Mouse (Mus musculus): ENCODE measurements at regions not wholly inside any gene's neighbourhood (a gene's known extent, or its start where the extent isn't known, plus 50 kb on each side); places are given as distances from the start of the nearest gene placed in this dataset.
A peak's percentile ranks its signal among the peaks of the same experiment; 100 is the strongest.

GRCm38 (mm10) chr3:134130412-134130811 lies 105.9 kb upstream of the Cxxc4 start:
- no peak overlapping the region for H3K4me3 ChIP-seq (ENCODE audit: insufficient read depth, low read depth, low read length)

GRCm38 (mm10) chr3:134145251-134145650 lies 91.0 kb upstream of the Cxxc4 start:
- H3K4me3 ChIP-seq (ENCODE audit: insufficient read depth, low read depth, low read length): peak overlapping the region; percentile 21; the same call in 1 of the 2 replicates
- no peak overlapping the region for H3K27ac ChIP-seq (replicated peaks; ENCODE audit: low read depth, low read length)
- H3K4me1 ChIP-seq (ENCODE audit: control insufficient read depth, insufficient read depth, insufficient read length, low read length): no peaks in the 10 kb centered on the region

More at GRCm38 (mm10) chr3:134130412-134130811, 105.9 kb upstream of the Cxxc4 start:
- Histone ChIP-seq H3K4me1 (ENCODE audit: control insufficient read depth, insufficient read depth, insufficient read length, low read length) (no peaks in the 10 kb centered on the region), H3K27ac (replicated peaks; ENCODE audit: low read depth, low read length) (no peak overlapping the region)

- Histone ChIP-seq H3K4me1 (ENCODE audit: control insufficient read depth, insufficient read depth, insufficient read length, low read length) (no peaks in the 10 kb centered on the region), H3K4me3 (ENCODE audit: insufficient read depth, low read depth, low read length) (no peak overlapping the region), H3K27ac (replicated peaks; ENCODE audit: low read depth, low read length) (no peak overlapping the region)
Observed at GRCm38 (mm10) chr3:134145935-134146334, 90.3 kb upstream of the Cxxc4 start.

- no peak overlapping the region for H3K27ac ChIP-seq (replicated peaks; ENCODE audit: low read depth, low read length)
- no peaks in the 10 kb centered on the region for H3K4me1 ChIP-seq (ENCODE audit: control insufficient read depth, insufficient read depth, insufficient read length, low read length)
- H3K4me3 ChIP-seq (ENCODE audit: insufficient read depth, low read depth, low read length): no peak overlapping the region
Observed at GRCm38 (mm10) chr3:134146373-134147224, 89.7 kb upstream of the Cxxc4 start.

- Histone ChIP-seq H3K4me3 (ENCODE audit: insufficient read depth, low read depth, low read length) (no peak overlapping the region), H3K27ac (replicated peaks; ENCODE audit: low read depth, low read length) (no peak overlapping the region), H3K4me1 (ENCODE audit: control insufficient read depth, insufficient read depth, insufficient read length, low read length) (no peaks in the 10 kb centered on the region)
Observed at GRCm38 (mm10) chr3:134162288-134162687, 74.0 kb upstream of the Cxxc4 start.

- Histone ChIP-seq H3K27ac (replicated peaks; ENCODE audit: low read depth, low read length) (no peak overlapping the region), H3K4me3 (ENCODE audit: insufficient read depth, low read depth, low read length) (no peak overlapping the region), H3K4me1 (ENCODE audit: control insufficient read depth, insufficient read depth, insufficient read length, low read length) (no peaks in the 10 kb centered on the region)
Observed at GRCm38 (mm10) chr3:134169922-134170321, 66.4 kb upstream of the Cxxc4 start.

- H3K27ac ChIP-seq (replicated peaks; ENCODE audit: low read depth, low read length): no peak overlapping the region
- no peak overlapping the region for H3K4me3 ChIP-seq (ENCODE audit: insufficient read depth, low read depth, low read length)
- no peaks in the 10 kb centered on the region for H3K4me1 ChIP-seq (ENCODE audit: control insufficient read depth, insufficient read depth, insufficient read length, low read length)
Observed at GRCm38 (mm10) chr3:134172357-134172756, 63.9 kb upstream of the Cxxc4 start.

- Histone ChIP-seq H3K27ac (replicated peaks; ENCODE audit: low read depth, low read length) (no peak overlapping the region), H3K4me3 (ENCODE audit: insufficient read depth, low read depth, low read length) (no peak overlapping the region), H3K4me1 (ENCODE audit: control insufficient read depth, insufficient read depth, insufficient read length, low read length) (no peaks in the 10 kb centered on the region)
Observed at GRCm38 (mm10) chr3:134178491-134179054, 57.7 kb upstream of the Cxxc4 start.

GRCm38 (mm10) chr3:134184042-134184441 lies 52.2 kb upstream of the Cxxc4 start:
- no peak overlapping the region for H3K4me3 ChIP-seq (ENCODE audit: insufficient read depth, low read depth, low read length)
- no peaks in the 10 kb centered on the region for H3K4me1 ChIP-seq (ENCODE audit: control insufficient read depth, insufficient read depth, insufficient read length, low read length)
- H3K27ac ChIP-seq (replicated peaks; ENCODE audit: low read depth, low read length): no peak overlapping the region

All from brown adipose tissue, adult 24 weeks (tissue).